Mouse (Mus musculus) liver, embryonic 14.5 days (tissue): Measurements from ENCODE around the gene Gnpat.

Experiments used
- CTCF ChIP-seq: IDR thresholded peaks from 2 replicates; pipeline ENCODE4 v1.5.1; 2016; ENCODE audit warnings: antibody characterized with exemption, low read depth, control low read depth
- EP300 ChIP-seq: IDR thresholded peaks from 2 replicates; pipeline ENCODE4 v1.6.1; 2016; ENCODE audit warnings: antibody characterized with exemption, low read depth

DNA sequence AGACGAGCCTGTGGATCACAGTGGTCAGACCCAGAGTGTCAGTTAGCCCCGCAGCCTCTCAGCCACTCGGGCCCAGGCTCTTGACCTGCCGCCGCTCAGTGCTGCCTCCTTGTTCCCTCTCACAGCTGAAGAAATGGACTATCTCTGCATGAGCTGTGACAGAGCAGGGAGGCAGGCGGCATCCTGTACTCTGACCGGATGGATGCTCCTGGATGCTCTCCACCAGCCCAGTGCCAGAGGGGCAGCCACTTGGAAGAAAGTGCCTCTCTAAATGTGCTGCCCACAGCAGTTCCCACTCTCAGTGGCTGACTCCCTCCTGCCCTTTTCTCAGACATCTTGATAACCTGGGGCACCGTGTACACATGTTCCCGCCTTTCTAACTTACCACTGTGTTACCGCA is 21.1 kb upstream of the Gnpat start:
- no peak for TF ChIP-seq CTCF
- no peak for TF ChIP-seq EP300
